Mouse (Mus musculus): Measurements from ENCODE around the gene Dhrs13.
A peak's percentile ranks its signal among the peaks of the same experiment; 100 is the strongest.
"Not testable (repeated sequence)": the region's sequence is repeated elsewhere in the genome, so short reads cannot be mapped to it uniquely, and the experiment has no call there.

Gene Dhrs13

GRCm38 (mm10) chr11:78042290-78042870 lies 10.3 kb downstream of the Dhrs13 start:
- DNase-seq (ENCODE audit: low read depth, low spot score), result not testable (repeated sequence)

GRCm38 (mm10) chr11:78044758-78045251 lies 12.7 kb downstream of the Dhrs13 start:
- DNase-seq (ENCODE audit: low read depth, low spot score), result no peak

GRCm38 (mm10) chr11:78048637-78049036 lies 16.6 kb downstream of the Dhrs13 start:
- not testable (repeated sequence) for DNase-seq (ENCODE audit: low read depth, low spot score)

GRCm38 (mm10) chr11:78053078-78053477 lies 21.0 kb downstream of the Dhrs13 start:
- DNase-seq (ENCODE audit: low read depth, low spot score), result no peak

- no peak for DNase-seq (ENCODE audit: low read depth, low spot score)
These were observed 24.9 kb downstream of the Dhrs13 start for GRCm38 (mm10) chr11:78056946-78057345.

GRCm38 (mm10) chr11:78059833-78060757 lies 28.0 kb downstream of the Dhrs13 start:
- no peak for DNase-seq (ENCODE audit: low read depth, low spot score)

GRCm38 (mm10) chr11:78062563-78062962 lies 30.5 kb downstream of the Dhrs13 start:
- no peak for DNase-seq (ENCODE audit: low read depth, low spot score)

GRCm38 (mm10) chr11:78065906-78066305 lies 33.8 kb downstream of the Dhrs13 start:
- no peak for DNase-seq (ENCODE audit: low read depth, low spot score)

GRCm38 (mm10) chr11:78066641-78067040 lies 34.6 kb downstream of the Dhrs13 start:
- DNase-seq (ENCODE audit: low read depth, low spot score), result no peak

GRCm38 (mm10) chr11:78067566-78067965 lies 35.5 kb downstream of the Dhrs13 start:
- DNase-seq (ENCODE audit: low read depth, low spot score), result no peak

GRCm38 (mm10) chr11:78069130-78069529 lies 37.0 kb downstream of the Dhrs13 start:
- no peak for DNase-seq (ENCODE audit: low read depth, low spot score)

- no peak for DNase-seq (ENCODE audit: low read depth, low spot score)
These were observed 37.6 kb downstream of the Dhrs13 start for GRCm38 (mm10) chr11:78069646-78070045.

- DNase-seq (ENCODE audit: low read depth, low spot score), result no peak
These were observed 39.9 kb downstream of the Dhrs13 start for GRCm38 (mm10) chr11:78071938-78072337.

GRCm38 (mm10) chr11:78072425-78073130 lies 40.5 kb downstream of the Dhrs13 start:
- no peak for DNase-seq (ENCODE audit: low read depth, low spot score)

GRCm38 (mm10) chr11:78073577-78074276 lies 41.6 kb downstream of the Dhrs13 start:
- DNase-seq (ENCODE audit: low read depth, low spot score), result no peak

GRCm38 (mm10) chr11:78074277-78074652 lies 42.2 kb downstream of the Dhrs13 start:
- DNase-seq (ENCODE audit: low read depth, low spot score), result no peak

- no peak for DNase-seq (ENCODE audit: low read depth, low spot score)
These were observed 42.6 kb downstream of the Dhrs13 start for GRCm38 (mm10) chr11:78074666-78075065.

GRCm38 (mm10) chr11:78079961-78080921 lies 48.2 kb downstream of the Dhrs13 start, which contains the start of gene Eral1:
TSS of gene Eral1 (minus strand) at chr11:78080383.
- peak; percentile 76 for DNase-seq (ENCODE audit: low read depth, low spot score)

GRCm38 (mm10) chr11:78083595-78083994 lies 51.5 kb downstream of the Dhrs13 start:
- no peak for DNase-seq (ENCODE audit: low read depth, low spot score)

- DNase-seq (ENCODE audit: low read depth, low spot score), result no peak
These were observed 54.9 kb downstream of the Dhrs13 start for GRCm38 (mm10) chr11:78086925-78087479.
